Mouse (Mus musculus): ENCODE measurements around the gene Aldh8a1.

- TF ChIP-seq MYOD1 (IDR thresholded peaks at IDR 0.05; ENCODE audit: control insufficient read depth, insufficient read length, low read depth) (no peak), USF1 (IDR thresholded peaks at IDR 0.05; ENCODE audit: low read depth) (no peak), CTCF (IDR thresholded peaks at IDR 0.05; ENCODE audit: control insufficient read depth, insufficient read depth, insufficient read length) (no peak), MAX (IDR thresholded peaks at IDR 0.05) (no peak), MYOG (IDR thresholded peaks at IDR 0.05; ENCODE audit: control insufficient read depth, extremely low read depth, insufficient read length) (no peak), CEBPB (IDR thresholded peaks at IDR 0.05; ENCODE audit: low read depth) (no peak), FOSL1 (IDR thresholded peaks at IDR 0.05; ENCODE audit: insufficient read depth, low read length, poor library complexity, severe bottlenecking) (no peak)
These were observed 26.3 kb upstream of the Aldh8a1 start for GRCm38 (mm10) chr10:21350531-21351515.
